Mouse (Mus musculus) adrenal gland, postnatal 36 days (tissue): ENCODE results near the gene Dap. TPM values are rescaled to one million over a fixed set of nuclear protein-coding genes. Genes with fewer than 3 reads are reported as not detected.

ENCODE experiments used
- DNase-seq, 2 experiments: peaks; one replicate each; pipeline ENCODE4 v3.0.0; 2021; ENCODE audit warnings: mixed read lengths in 1 of 2
- total RNA-seq, 2 experiments: library from RNA; stranded (reverse); gene quantifications; 2 replicates each; pipeline ENCODE4 v1.2.3; 2021

The Dap gene
- total RNA-seq, 2 experiments from 2014 or later = 83.5 to 88.7 TPM

GRCm38 (mm10) chr15:31302293-31302990 lies 78.3 kb downstream of the Dap start:
- DNase-seq = no peak

GRCm38 (mm10) chr15:31304302-31304701 lies 80.2 kb downstream of the Dap start:
- no peak for DNase-seq

- no peak for DNase-seq
These were observed 81.1 kb downstream of the Dap start for GRCm38 (mm10) chr15:31305181-31305580.

GRCm38 (mm10) chr15:31306726-31307125 lies 82.6 kb downstream of the Dap start:
- no peak for DNase-seq

- DNase-seq = peak in 1 of 2 experiments; percentile 7
These were observed 85.4 kb downstream of the Dap start for GRCm38 (mm10) chr15:31309526-31309925.

GRCm38 (mm10) chr15:31312001-31312400 lies 87.9 kb downstream of the Dap start:
- peak in 1 of 2 experiments; percentile 3 for DNase-seq

GRCm38 (mm10) chr15:31315630-31316231 lies 91.6 kb downstream of the Dap start:
- DNase-seq = peak; percentile 84 to 88

- DNase-seq = no peak
These were observed 93.1 kb downstream of the Dap start for GRCm38 (mm10) chr15:31317056-31317805.

GRCm38 (mm10) chr15:31318158-31318955 lies 94.2 kb downstream of the Dap start:
- no peak for DNase-seq

- DNase-seq = no peak
These were observed 94.9 kb downstream of the Dap start for GRCm38 (mm10) chr15:31319046-31319445.

GRCm38 (mm10) chr15:31320598-31321377 lies 96.7 kb downstream of the Dap start:
- no peak for DNase-seq

- DNase-seq = no peak
These were observed 99.6 kb downstream of the Dap start for GRCm38 (mm10) chr15:31323684-31324083.

Other genes starting within 250 kb of the Dap start
- 1 to 10 TPM; 1.2 TPM for gene Ankrd33b, start 143.4 kb downstream of the Dap start, total RNA-seq
- 1 to 10 TPM; 2.5 to 3.7 TPM for gene Ropn1l, start 229.4 kb downstream of the Dap start, total RNA-seq